Mouse (Mus musculus) hindbrain, embryonic 16.5 days (tissue): ENCODE data around the gene Gm10799. TPM values are rescaled to one million over a fixed set of nuclear protein-coding genes. Genes with fewer than 3 reads are reported as not detected.

Experiments
- ATAC-seq: fragments of 200-750 bp; cut with Nextera tagmentation; 2 replicates; pipeline ENCODE4 v1.8.0; 2017; ENCODE audit warnings: moderate TSS enrichment, moderate library complexity
- H3K27ac ChIP-seq: fragments of 300-500 bp; sonication (generic); 2 replicates; pipeline ENCODE4 v1.5.1; 2014; ENCODE audit warnings: low read depth, mild to moderate bottlenecking, control low read depth, low read length, moderate library complexity
- H3K27me3 ChIP-seq: fragments of 300-500 bp; sonication (generic); replicated peaks from 2 replicates; pipeline ENCODE4 v1.6.1; 2014; ENCODE audit warnings: low read length; ENCODE audit not compliant: control insufficient read depth, insufficient read depth
- H3K36me3 ChIP-seq: fragments of 300-500 bp; sonication (generic); 2 replicates; pipeline ENCODE4 v1.6.1; 2014; ENCODE audit warnings: mild to moderate bottlenecking, low read length, moderate library complexity, mixed read lengths; ENCODE audit not compliant: control insufficient read depth, insufficient read depth
- H3K4me1 ChIP-seq: fragments of 300-500 bp; sonication (generic); 2 replicates; pipeline ENCODE4 v1.6.1; 2014; ENCODE audit warnings: low read depth, low read length; ENCODE audit not compliant: control insufficient read depth, insufficient read depth
- H3K4me2 ChIP-seq: fragments of 300-500 bp; sonication (generic); 2 replicates; pipeline ENCODE4 v1.6.1; 2014; ENCODE audit warnings: mild to moderate bottlenecking, low read length, control low read depth, moderate library complexity
- H3K4me3 ChIP-seq: fragments of 300-500 bp; sonication (generic); 2 replicates; pipeline ENCODE4 v1.5.1; 2014; ENCODE audit warnings: mild to moderate bottlenecking, low read length, control low read depth, moderate library complexity
- H3K9ac ChIP-seq: fragments of 300-500 bp; sonication (generic); 2 replicates; pipeline ENCODE4 v1.6.1; 2014; ENCODE audit warnings: low read depth, mild to moderate bottlenecking, control low read depth, low read length, moderate library complexity
- H3K9me3 ChIP-seq: fragments of 300-500 bp; sonication (generic); 2 replicates; pipeline ENCODE4 v1.6.1; 2014; ENCODE audit warnings: mild to moderate bottlenecking, low read length, moderate library complexity; ENCODE audit not compliant: control insufficient read depth
- WGBS: fragments of 180-500 bp; shearing (Covaris S2); extraction: QIAGEN DNeasy Blood & Tissue Kit; methylation state at CpG from one replicate; pipeline ENCODE4 v1.1.7; 2014; 5-methylcytosine and 5-hydroxymethylcytosine counted together
- polyA plus RNA-seq: library from polyadenylated mRNA; unstranded; fragments of >200 nt; fragmentation: Nextera tagmentation; extraction: Ambion mirVana; gene quantifications from 2 replicates; pipeline ENCODE4 v1.2.1, GENCODE M21; 2015

Gm10799 gene
- polyA plus RNA-seq, 1 experiment from 2014 or later: not detected

DNA sequence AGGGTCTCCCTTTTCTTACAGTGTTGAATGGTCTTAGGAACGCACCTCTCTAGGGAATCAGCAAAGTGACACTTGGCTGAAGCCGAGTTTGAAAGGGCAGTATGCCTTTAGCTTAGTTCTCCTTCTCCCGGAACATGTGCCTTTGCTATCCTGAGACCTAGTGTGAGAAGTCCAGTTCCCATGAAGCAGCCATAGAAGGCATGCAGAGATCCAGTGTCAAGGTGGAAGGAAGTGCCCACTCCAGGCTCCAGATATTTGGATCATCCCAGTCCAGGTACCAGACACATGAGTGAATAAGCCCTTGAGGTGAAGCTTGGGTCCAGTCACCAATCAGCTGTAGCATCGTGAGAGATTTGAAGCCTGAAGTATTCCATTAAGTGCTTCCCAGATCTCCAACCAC lies 9.4 kb downstream of the Gm10799 start:
- H3K27ac ChIP-seq: no peak overlapping the region
- no peaks in the 10 kb centered on the region for H3K27me3 ChIP-seq
- no peaks in the 10 kb centered on the region for H3K4me1 ChIP-seq
- H3K4me3 ChIP-seq: no peak overlapping the region
- H3K36me3 ChIP-seq: peaks cover 23% of the 10 kb centered on the region
- no peak overlapping the region for H3K4me2 ChIP-seq
- H3K9me3 ChIP-seq: no peaks in the 10 kb centered on the region
- WGBS: 94% methylated on average over 4 of the region's 4 CpGs
- H3K9ac ChIP-seq: no peak overlapping the region
- no peak for ATAC-seq

DNA sequence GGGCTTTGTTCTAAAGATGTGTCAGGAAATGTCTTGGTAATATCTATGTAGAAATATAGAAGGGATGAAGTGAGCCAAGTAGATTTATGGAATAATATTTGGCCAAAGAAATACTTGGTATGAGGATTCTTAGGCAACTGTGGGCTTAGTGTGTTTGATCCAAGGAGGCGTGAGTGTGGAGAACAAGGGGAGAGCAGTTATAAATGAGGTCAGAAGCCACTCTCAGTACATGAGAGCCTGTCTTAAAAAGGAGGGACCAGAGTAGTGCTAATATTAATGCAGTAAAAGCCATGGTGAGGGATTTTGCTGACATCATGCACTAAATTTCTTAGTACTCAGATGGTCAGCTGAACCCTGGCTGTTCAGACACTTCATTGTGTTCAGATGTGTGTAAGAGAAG lies 10.0 kb downstream of the Gm10799 start:
- no peak overlapping the region for H3K27ac ChIP-seq
- H3K9me3 ChIP-seq: no peaks in the 10 kb centered on the region
- no peak overlapping the region for H3K4me3 ChIP-seq
- WGBS: 77% methylated on average over 1 of the region's 1 CpGs
- ATAC-seq: no peak
- peaks cover 23% of the 10 kb centered on the region for H3K36me3 ChIP-seq
- no peaks in the 10 kb centered on the region for H3K27me3 ChIP-seq
- no peak overlapping the region for H3K9ac ChIP-seq
- no peak overlapping the region for H3K4me2 ChIP-seq
- no peaks in the 10 kb centered on the region for H3K4me1 ChIP-seq

DNA sequence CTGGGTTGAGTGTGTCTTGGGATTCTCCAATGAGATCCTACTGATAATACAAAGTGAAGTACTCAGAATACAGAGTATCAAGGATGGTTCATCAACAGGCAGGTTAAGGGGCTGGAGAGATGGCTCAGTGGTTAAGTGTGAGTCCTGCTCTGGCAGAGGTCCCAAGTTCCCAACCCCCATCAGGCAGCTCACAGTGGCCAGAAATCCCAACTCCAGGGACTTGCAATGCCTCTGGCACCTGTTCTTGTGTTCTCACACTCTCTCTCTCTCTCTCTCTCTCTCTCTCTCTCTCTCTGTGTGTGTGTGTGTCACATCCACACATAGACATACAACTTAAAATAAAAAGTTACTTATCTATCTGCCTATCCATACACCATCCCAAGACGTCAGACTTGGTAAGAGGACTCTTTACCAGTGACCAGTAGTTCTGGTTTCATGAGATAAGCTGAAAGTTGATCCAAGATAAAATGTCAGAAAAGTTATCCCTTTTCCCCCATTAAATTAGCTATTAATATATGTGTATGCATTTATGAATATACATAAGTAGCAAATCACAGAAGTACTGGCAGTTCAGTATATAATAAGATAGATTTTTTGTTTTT lies 23.8 kb downstream of the Gm10799 start:
- 82% methylated on average over 1 of the region's 1 CpGs for WGBS
- no peak overlapping the region for H3K27ac ChIP-seq

DNA sequence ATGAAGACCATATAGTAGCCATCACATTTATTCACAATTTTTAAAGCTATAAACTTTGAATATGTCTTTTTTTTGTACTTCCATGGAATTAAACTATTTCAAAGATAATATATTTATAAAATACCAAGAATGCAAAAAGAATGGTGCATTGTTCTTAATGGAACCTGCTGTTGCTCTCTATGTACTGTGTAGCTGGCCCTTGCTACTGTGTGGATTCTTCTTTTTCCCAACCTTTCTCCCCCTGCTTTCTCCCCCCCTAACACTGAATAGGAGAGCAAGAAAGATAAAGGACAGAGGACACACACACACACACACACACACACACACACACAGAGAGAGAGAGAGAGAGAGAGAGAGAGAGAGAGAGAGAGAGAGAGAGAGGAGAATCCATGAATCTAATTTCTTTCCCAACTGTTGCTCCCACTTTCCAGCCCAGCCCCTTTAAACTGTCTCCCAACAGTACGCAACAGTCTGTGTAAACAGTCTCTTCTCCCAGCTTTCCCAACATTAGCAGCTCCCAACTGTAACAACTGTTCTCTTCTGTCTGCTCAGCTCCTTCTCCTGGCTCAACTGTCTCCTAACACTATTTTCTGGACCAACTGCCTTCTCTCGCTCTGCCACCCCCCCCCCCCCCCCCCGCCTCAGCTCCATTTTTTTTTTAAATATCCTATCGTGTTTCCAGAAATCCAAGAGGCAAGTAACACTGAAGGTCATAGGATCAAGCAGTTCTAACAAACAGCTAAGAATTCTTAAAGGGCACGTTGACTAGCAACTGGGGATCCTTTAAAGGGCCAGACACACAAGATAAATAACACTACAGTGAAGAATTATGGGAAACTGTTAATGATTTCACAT lies 24.5 kb downstream of the Gm10799 start:
- 53% methylated on average over 5 of the region's 5 CpGs for WGBS
- Histone ChIP-seq H3K9ac (no peak overlapping the region), H3K4me1 (no peaks in the 10 kb centered on the region), H3K9me3 (no peaks in the 10 kb centered on the region), H3K27ac (no peak overlapping the region), H3K36me3 (peaks cover 9% of the 10 kb centered on the region; the same call in 1 of the 2 replicates), H3K4me3 (no peak overlapping the region), H3K4me2 (no peak overlapping the region), H3K27me3 (no peaks in the 10 kb centered on the region)
- ATAC-seq: no peak

More for the DNA sequence above, 23.8 kb downstream of the Gm10799 start:
- no peak for ATAC-seq
- no peak overlapping the region for H3K4me2 ChIP-seq
- no peaks in the 10 kb centered on the region for H3K27me3 ChIP-seq
- no peaks in the 10 kb centered on the region for H3K4me1 ChIP-seq
- no peak overlapping the region for H3K9ac ChIP-seq
- no peaks in the 10 kb centered on the region for H3K9me3 ChIP-seq
- no peak overlapping the region for H3K4me3 ChIP-seq
- peaks cover 9% of the 10 kb centered on the region; the same call in 1 of the 2 replicates for H3K36me3 ChIP-seq

DNA sequence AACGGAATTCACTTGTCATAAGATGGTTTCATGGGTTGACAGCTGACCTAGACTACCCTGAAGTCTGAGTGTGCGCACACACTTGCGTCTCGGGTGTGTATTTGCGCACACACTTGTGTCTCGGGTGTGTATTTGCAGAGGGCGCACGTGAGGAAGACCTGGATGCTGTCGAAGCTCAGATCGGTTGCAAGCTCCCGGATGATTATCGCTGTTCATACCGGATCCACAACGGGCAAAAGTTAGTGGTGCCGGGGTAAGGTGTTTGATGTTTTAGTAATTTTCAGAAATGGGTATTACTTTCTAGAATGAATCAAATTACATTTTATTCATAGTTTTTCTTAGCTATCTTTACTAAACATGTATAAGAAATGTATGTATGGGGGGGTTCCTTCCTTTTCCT lies 25.6 kb downstream of the Gm10799 start:
- H3K9ac ChIP-seq: no peak overlapping the region
- H3K36me3 ChIP-seq: peaks cover 9% of the 10 kb centered on the region; the same call in 1 of the 2 replicates
- H3K4me1 ChIP-seq: no peaks in the 10 kb centered on the region
- no peaks in the 10 kb centered on the region for H3K9me3 ChIP-seq
- no peak overlapping the region for H3K4me3 ChIP-seq
- H3K27me3 ChIP-seq: no peaks in the 10 kb centered on the region
- H3K27ac ChIP-seq: no peak overlapping the region
- WGBS: 97% methylated on average over 15 of the region's 15 CpGs
- no peak for ATAC-seq
- no peak overlapping the region for H3K4me2 ChIP-seq

DNA sequence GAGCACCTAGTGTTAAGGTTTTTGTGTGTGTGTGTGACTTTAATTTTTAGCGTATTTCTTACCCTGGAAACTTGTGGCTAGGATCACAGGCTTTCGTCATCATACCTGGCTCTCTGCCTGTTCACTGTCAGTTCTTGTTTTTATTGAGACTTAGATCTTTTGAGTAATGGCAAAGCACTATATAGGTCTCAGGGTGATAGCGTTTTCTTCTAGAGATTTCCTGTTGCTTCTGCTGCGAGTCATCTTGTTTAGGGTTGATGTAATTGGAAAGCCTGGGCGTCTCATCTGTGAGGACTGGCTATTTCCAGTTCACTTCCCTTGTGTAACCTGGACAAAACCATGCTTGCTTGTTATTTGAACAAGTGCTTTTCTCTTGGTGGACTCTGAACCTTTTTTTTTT lies 26.7 kb downstream of the Gm10799 start:
- no peaks in the 10 kb centered on the region for H3K9me3 ChIP-seq
- no peak for ATAC-seq
- no peak overlapping the region for H3K27ac ChIP-seq
- H3K9ac ChIP-seq: no peak overlapping the region
- 79% methylated on average over 5 of the region's 5 CpGs for WGBS
- H3K4me3 ChIP-seq: no peak overlapping the region
- H3K27me3 ChIP-seq: no peaks in the 10 kb centered on the region
- peaks cover 9% of the 10 kb centered on the region; the same call in 1 of the 2 replicates for H3K36me3 ChIP-seq
- no peak overlapping the region for H3K4me2 ChIP-seq
- H3K4me1 ChIP-seq: no peaks in the 10 kb centered on the region

DNA sequence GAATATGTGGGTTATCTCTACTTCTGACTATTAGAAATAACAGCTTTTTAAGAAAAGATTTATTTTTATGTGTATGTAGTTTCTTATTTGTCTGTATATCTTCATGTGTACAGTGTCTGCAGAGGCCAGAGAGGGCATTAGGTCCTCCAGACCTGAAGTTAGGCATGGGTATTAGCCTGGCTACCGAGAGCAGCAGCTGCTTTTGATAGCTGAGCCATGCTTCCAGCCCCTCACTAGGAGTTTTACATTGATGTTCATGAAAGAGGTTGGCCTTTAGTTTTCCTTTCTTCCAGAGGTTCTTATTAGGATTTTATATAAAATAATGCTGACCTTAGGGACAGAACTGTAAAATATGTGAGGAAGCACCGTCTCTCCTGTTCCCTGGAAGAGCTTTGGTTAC lies 30.1 kb downstream of the Gm10799 start:
- Histone ChIP-seq H3K27me3 (no peaks in the 10 kb centered on the region), H3K4me1 (no peaks in the 10 kb centered on the region), H3K9me3 (no peaks in the 10 kb centered on the region), H3K27ac (no peak overlapping the region), H3K9ac (no peak overlapping the region), H3K36me3 (peaks cover 18% of the 10 kb centered on the region), H3K4me3 (no peak overlapping the region), H3K4me2 (no peak overlapping the region)
- WGBS: 48% methylated on average over 2 of the region's 2 CpGs
- no peak for ATAC-seq

DNA sequence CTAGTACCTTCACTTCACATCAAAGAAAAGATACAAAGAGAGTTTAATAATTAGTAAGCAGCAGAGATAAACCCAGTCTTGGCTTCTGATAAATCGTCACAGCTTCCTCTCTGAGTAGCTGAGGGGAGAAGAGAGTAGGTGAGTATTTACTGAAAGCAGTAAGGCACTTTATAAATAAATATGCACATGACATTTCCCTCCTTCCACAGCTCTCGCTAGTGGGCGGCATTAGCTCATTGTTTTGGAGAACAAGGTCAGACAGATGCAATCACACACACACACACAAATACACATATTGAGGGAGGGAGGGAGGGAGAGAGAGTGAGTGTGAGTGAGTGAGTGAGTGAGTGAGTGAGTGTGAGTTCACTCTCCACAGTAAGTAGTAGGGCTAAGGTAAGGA lies 32.0 kb downstream of the Gm10799 start:
- Histone ChIP-seq H3K4me3 (no peak overlapping the region), H3K9ac (no peak overlapping the region), H3K27me3 (no peaks in the 10 kb centered on the region), H3K4me1 (no peaks in the 10 kb centered on the region), H3K27ac (no peak overlapping the region), H3K4me2 (no peak overlapping the region), H3K36me3 (peaks cover 18% of the 10 kb centered on the region), H3K9me3 (no peaks in the 10 kb centered on the region)
- 66% methylated on average over 3 of the region's 3 CpGs for WGBS
- ATAC-seq: no peak

DNA sequence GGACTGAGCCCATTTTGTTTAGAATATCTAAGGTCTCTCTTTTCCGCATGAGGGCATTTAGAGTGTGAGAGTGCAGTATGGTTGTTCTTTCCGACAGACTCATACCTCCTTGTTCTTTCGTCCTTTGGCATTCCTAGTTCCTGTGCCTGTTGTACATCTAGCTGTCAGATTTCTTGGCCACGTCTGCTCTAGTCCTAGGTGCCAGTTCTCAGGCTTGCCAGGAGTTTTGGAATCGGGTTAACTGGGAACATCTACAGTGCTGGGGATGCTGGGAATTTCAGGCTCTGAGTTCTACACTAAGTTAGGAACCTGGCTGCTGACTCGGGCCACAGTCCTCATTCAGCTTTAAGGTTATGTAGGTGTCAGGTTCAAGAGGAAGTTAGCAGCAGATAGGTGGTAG lies 32.8 kb downstream of the Gm10799 start:
- Histone ChIP-seq H3K9ac (no peak overlapping the region), H3K36me3 (peaks cover 15% of the 10 kb centered on the region), H3K9me3 (no peaks in the 10 kb centered on the region), H3K27me3 (no peaks in the 10 kb centered on the region), H3K4me3 (no peak overlapping the region), H3K27ac (no peak overlapping the region), H3K4me1 (no peaks in the 10 kb centered on the region), H3K4me2 (no peak overlapping the region)
- WGBS: 84% methylated on average over 6 of the region's 6 CpGs
- ATAC-seq: no peak
